Mouse (Mus musculus) heart, embryonic 14.5 days (tissue): Measurements from ENCODE around the gene Rhbdf1. TPM values are rescaled to one million over a fixed set of nuclear protein-coding genes. Genes with fewer than 3 reads are reported as not detected.

Experiments used
- ATAC-seq: fragments of 200-750 bp; cut with Nextera tagmentation; 2 replicates; pipeline ENCODE4 v1.8.0; 2017; ENCODE audit warnings: low read depth, moderate TSS enrichment; ENCODE audit not compliant: insufficient number of reproducible peaks, insufficient read depth, low FRiP score
- H3K27ac ChIP-seq, 2 experiments: fragments of 200-500 bp in 1 of 2; fragments of 300-500 bp in 1 of 2; sonication (generic) in 1 of 2; replicated peaks in 1 of 2; 2 replicates each; pipeline ENCODE4 v1.5.1; 2012 to 2014; ENCODE audit warnings: low read depth in 2 of 2, low read length in 2 of 2, control low read depth in 1 of 2, mild to moderate bottlenecking in 1 of 2, mixed read lengths in 1 of 2; ENCODE audit not compliant: control insufficient read depth in 1 of 2, insufficient read depth in 1 of 2
- H3K27me3 ChIP-seq: fragments of 300-500 bp; sonication (generic); 2 replicates; pipeline ENCODE4 v1.6.1; 2014; ENCODE audit warnings: mild to moderate bottlenecking, low read length, control low read depth; ENCODE audit not compliant: control insufficient read depth, insufficient read depth
- H3K36me3 ChIP-seq: fragments of 300-500 bp; sonication (generic); 2 replicates; pipeline ENCODE4 v1.6.1; 2014; ENCODE audit warnings: mild to moderate bottlenecking, control low read depth, low read length, mixed read lengths; ENCODE audit not compliant: control insufficient read depth, insufficient read depth
- H3K4me1 ChIP-seq, 2 experiments: fragments of 200-500 bp in 1 of 2; fragments of 300-500 bp in 1 of 2; sonication (generic) in 1 of 2; 2 replicates each; pipeline ENCODE4 v1.6.1; 2012 to 2014; ENCODE audit warnings: low read length in 2 of 2, control low read depth in 1 of 2, mixed read lengths in 1 of 2; ENCODE audit not compliant: control insufficient read depth in 2 of 2, insufficient read depth in 2 of 2
- H3K4me2 ChIP-seq: fragments of 300-500 bp; sonication (generic); 2 replicates; pipeline ENCODE4 v1.6.1; 2014; ENCODE audit warnings: mild to moderate bottlenecking, low read length
- H3K4me3 ChIP-seq, 2 experiments: fragments of 200-500 bp in 1 of 2; fragments of 300-500 bp in 1 of 2; sonication (generic) in 1 of 2; 2 replicates each; pipeline ENCODE4 v1.5.1; 2012 to 2014; ENCODE audit warnings: low read length in 2 of 2, mild to moderate bottlenecking in 2 of 2, control low read depth in 1 of 2, low read depth in 1 of 2, moderate library complexity in 1 of 2; ENCODE audit not compliant: control insufficient read depth in 1 of 2, insufficient read depth in 1 of 2
- H3K9ac ChIP-seq: fragments of 300-500 bp; sonication (generic); 2 replicates; pipeline ENCODE4 v1.6.1; 2014; ENCODE audit warnings: mild to moderate bottlenecking, low read length
- H3K9me3 ChIP-seq: fragments of 300-500 bp; sonication (generic); 2 replicates; pipeline ENCODE4 v1.6.1; 2016; ENCODE audit warnings: low read length, control low read depth; ENCODE audit not compliant: control insufficient read depth
- WGBS: fragments of 180-500 bp; shearing (Covaris S2); extraction: QIAGEN DNeasy Blood & Tissue Kit; methylation state at CpG from one replicate; pipeline ENCODE4 v1.1.7; 2014; 5-methylcytosine and 5-hydroxymethylcytosine counted together
- polyA plus RNA-seq: library from polyadenylated mRNA; unstranded; fragments of >200 nt; fragmentation: Nextera tagmentation; extraction: Ambion mirVana; gene quantifications from 2 replicates; pipeline ENCODE4 v1.2.1, GENCODE M21; 2014

Gene Rhbdf1
- polyA plus RNA-seq: 26.6 TPM in 2 replicates

DNA sequence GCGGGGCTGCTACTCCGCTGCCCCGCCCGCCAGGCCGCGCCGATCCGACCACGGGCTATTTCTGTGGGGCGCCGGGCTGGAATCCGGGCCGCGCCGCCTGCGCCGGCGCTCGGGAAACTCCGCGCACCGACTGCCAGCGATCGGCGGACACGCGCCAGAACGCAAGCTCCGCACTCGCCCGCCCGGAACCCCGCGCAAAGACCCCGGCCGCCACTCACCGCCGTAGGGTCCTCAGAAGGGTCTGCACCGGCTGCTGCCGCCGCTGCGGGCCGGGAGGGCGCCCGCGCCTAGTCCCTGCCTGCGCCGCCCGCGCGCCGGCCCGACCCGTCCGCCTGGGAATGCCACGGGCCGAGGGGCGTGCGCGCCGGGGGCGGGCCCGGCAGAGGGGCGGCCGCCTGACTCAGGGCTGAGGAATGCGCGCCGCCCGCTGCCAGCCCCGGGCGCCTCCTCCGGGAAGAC lies at the start of gene Rhbdf1:
Gene Rhbdf1 (minus strand): TSS at position 350 of the 459 bp plus-strand sequence.
- Histone ChIP-seq H3K4me1 (peaks cover 43 to 62% of the 10 kb centered on the region in 2 experiments), H3K4me2 (peak within 1 kb of the TSS; percentile 82), H3K9ac (peak within 1 kb of the TSS; percentile 90), H3K27me3 (no peaks in the 10 kb centered on the region), H3K27ac (peak within 1 kb of the TSS; percentile 78 to 81), H3K36me3 (peaks cover 8% of the 10 kb centered on the region; the same call in 1 of the 2 replicates), H3K9me3 (no peaks in the 10 kb centered on the region), H3K4me3 (peak within 1 kb of the TSS; percentile 53 to 60)
- under 1% methylated on average over 58 of the region's 72 CpGs for WGBS
- peak; percentile 55 for ATAC-seq

DNA sequence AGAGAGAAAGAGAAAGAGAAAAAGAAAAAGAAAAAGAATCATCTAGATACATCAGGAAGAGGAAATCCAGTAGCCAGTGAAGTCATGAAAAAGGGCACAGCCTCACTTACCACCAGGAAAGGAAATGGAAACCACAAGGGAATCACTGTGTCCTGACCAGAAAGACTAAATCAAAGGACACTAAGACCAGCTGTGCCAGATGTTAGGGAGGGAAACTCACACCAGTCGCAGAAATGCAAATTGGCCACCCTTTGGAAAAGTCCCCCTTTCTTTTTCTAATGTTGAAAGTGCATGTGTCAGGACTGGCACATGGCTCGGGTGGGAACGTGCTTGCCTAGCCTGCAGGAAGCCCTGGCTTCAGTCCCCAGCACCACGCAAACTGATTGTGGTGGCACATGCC lies 49.1 kb upstream of the Rhbdf1 start:
- H3K9ac ChIP-seq: no peak overlapping the region
- H3K4me1 ChIP-seq: peaks cover 2 to 9% of the 10 kb centered on the region in 2 experiments
- no peaks in the 10 kb centered on the region for H3K9me3 ChIP-seq
- no peaks in the 10 kb centered on the region for H3K36me3 ChIP-seq
- no peak overlapping the region for H3K4me3 ChIP-seq
- 46% methylated on average over 4 of the region's 4 CpGs for WGBS
- no peak overlapping the region for H3K27ac ChIP-seq
- no peak overlapping the region for H3K4me2 ChIP-seq
- no peak for ATAC-seq
- H3K27me3 ChIP-seq: 0 out of 2 replicates have a peak, but pooled peaks cover 1% of the 10 kb centered on the region

DNA sequence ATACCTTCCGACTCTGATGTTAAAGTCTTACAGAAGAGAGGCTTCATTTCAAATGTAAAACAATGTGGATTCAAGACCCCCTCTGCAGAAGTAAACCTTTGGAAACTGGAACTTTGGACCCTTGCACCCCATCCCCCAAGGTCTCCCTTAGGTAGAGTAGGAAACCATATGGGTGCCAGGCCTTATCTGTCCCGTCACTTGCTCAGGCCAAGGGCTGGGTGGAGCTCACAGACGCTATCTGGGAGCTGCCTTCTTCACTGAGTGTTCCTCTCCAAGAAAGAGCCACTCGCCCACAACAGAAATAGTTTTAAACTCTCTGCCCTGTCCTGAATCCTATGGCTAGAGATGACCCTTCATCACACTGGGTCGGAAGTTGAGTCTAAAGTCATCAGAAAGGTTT lies 46.9 kb upstream of the Rhbdf1 start:
- H3K4me1 ChIP-seq: peaks cover 2 to 11% of the 10 kb centered on the region in 2 experiments
- H3K27ac ChIP-seq: no peak overlapping the region
- no peaks in the 10 kb centered on the region for H3K27me3 ChIP-seq
- no peaks in the 10 kb centered on the region for H3K36me3 ChIP-seq
- H3K4me2 ChIP-seq: no peak overlapping the region
- H3K9me3 ChIP-seq: no peaks in the 10 kb centered on the region
- H3K4me3 ChIP-seq: no peak overlapping the region
- H3K9ac ChIP-seq: no peak overlapping the region
- 58% methylated on average over 5 of the region's 5 CpGs for WGBS
- no peak for ATAC-seq

DNA sequence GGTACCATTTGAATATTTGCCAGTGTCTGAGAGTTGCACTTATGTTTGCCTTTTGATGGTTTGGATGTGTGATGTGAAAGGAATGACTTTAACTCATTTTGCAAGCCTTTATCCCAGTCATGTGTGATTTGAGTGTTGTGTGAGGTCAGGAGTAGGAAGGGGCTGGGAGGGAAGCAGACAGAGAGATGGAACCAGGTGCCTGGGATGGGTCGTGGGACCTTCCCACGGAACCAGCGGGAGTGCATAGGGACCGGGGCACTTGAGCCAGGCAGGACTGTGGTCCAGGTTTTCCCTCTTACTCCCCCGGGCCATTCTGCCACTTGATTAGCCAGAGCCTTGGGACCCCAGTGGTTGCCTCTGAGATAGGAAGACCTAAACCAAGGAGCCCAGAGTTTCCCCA lies 45.9 kb upstream of the Rhbdf1 start:
- 0 out of 2 replicates have a peak, but pooled peaks have one; percentile 15 for ATAC-seq
- 20% methylated on average over 5 of the region's 5 CpGs for WGBS

DNA sequence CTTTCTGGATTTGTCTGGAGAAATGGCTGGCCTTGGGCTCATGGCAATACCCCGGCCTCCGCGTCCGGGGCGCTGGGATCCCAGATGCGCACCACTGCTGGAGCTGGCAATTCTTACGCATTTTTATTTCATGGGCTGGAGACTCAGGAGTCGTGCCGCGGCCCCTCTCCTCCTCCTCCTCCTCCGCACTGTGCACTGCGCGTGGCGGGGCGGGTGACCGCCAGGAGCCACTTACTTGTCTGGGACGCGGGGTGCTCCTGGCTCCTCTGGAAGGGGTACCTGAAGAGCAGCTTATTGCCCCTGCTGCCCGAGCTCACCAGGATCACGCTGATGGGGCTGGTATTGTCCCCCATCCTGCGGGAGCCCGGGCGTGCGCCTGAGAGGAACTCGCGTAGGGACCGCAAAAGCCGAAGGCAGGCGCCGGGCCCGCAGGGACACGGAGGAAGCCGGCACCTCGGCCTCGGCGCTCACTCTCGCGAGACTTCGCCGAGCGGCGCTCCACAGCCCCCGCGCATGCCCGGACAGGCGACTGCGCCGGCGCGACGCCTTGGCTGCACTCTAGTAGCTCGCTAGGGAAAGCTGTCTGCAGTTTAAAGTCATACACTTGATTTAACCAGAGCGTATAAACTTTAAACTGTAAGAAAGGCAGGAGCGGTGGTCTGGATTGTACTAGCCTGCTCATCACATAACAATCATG lies 45.2 kb upstream of the Rhbdf1 start, which contains the start of gene Nprl3:
Gene Nprl3 (minus strand): TSS at position 520 of the 697 bp plus-strand sequence.
- Histone ChIP-seq H3K4me3 (peak within 1 kb of the TSS; percentile 75 to 94), H3K36me3 (peaks cover 8% of the 10 kb centered on the region), H3K4me1 (peaks cover 2 to 16% of the 10 kb centered on the region in 2 experiments), H3K4me2 (peak within 1 kb of the TSS; percentile 82), H3K27me3 (no peaks in the 10 kb centered on the region), H3K9me3 (no peaks in the 10 kb centered on the region), H3K27ac (peak within 1 kb of the TSS; percentile 79 to 92), H3K9ac (peak within 1 kb of the TSS; percentile 98)
- peak; percentile 97 for ATAC-seq
- under 1% methylated on average over 54 of the region's 54 CpGs for WGBS

More for the DNA sequence above, 45.9 kb upstream of the Rhbdf1 start:
- peaks cover 2 to 12% of the 10 kb centered on the region in 2 experiments for H3K4me1 ChIP-seq
- H3K9me3 ChIP-seq: no peaks in the 10 kb centered on the region
- peak overlapping the region; percentile 98 for H3K9ac ChIP-seq
- peak overlapping the region; percentile 3 to 94; a peak in 3 of 4 replicates for H3K4me3 ChIP-seq
- no peaks in the 10 kb centered on the region for H3K27me3 ChIP-seq
- H3K4me2 ChIP-seq: peak overlapping the region; percentile 82
- H3K36me3 ChIP-seq: peaks cover 1% of the 10 kb centered on the region; the same call in 1 of the 2 replicates
- peak overlapping the region in 1 of 2 experiments; percentile 92; a peak in 1 of 4 replicates for H3K27ac ChIP-seq

DNA sequence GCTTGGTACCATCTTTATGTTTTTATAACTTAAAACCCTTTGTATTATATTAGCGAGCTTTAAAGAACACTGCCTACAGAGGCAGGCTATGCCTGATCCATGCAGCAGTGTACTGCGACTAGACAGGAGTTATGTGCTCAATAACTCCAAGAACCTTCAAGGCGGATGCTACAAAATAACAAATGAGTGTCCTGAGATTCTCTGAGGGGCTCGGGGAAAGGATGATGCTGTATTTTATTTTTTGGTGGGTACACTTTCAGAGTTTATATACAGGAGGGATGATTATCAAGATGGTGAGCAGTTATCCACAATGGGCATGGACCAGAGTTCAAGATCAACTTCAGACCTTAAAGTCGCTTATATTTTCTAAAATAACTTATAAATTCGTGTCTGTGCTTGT lies 44.7 kb upstream of the Rhbdf1 start:
- Histone ChIP-seq H3K9ac (peak overlapping the region; percentile 98), H3K9me3 (no peaks in the 10 kb centered on the region), H3K36me3 (peaks cover 13% of the 10 kb centered on the region), H3K27me3 (no peaks in the 10 kb centered on the region), H3K27ac (peak overlapping the region in 1 of 2 experiments; percentile 92; a peak in 2 of 4 replicates), H3K4me1 (peaks cover 2 to 16% of the 10 kb centered on the region in 2 experiments), H3K4me3 (peak overlapping the region; percentile 75 to 94), H3K4me2 (peak overlapping the region; percentile 82)
- ATAC-seq: no peak
- 31% methylated on average over 6 of the region's 6 CpGs for WGBS

DNA sequence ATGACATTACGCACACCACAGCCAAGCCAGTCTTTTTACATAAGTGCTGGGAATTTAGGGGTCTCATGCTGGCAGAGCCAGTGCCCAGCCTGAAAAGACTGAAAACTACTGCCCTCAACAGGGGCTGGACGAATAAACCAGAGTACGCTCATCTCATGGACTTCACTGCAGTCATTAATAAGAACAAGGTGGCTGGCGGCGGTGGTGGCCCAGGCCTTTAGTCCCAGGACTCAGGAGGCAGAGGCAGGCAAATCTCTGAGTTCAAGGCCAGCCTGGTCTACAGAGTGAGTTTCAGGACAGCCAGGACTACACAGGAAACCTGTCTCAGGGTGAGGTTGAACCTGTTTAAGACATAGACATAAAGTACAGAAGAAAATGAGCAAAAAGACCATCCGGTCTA lies 44.1 kb upstream of the Rhbdf1 start:
- ATAC-seq: no peak
- WGBS: 93% methylated on average over 6 of the region's 6 CpGs
- Histone ChIP-seq H3K36me3 (peaks cover 17% of the 10 kb centered on the region), H3K9me3 (no peaks in the 10 kb centered on the region), H3K27ac (no peak overlapping the region), H3K9ac (no peak overlapping the region), H3K4me1 (peaks cover 2 to 16% of the 10 kb centered on the region in 2 experiments), H3K27me3 (no peaks in the 10 kb centered on the region), H3K4me2 (no peak overlapping the region), H3K4me3 (no peak overlapping the region)
